Mouse (Mus musculus) heart, adult 2 months (tissue): ENCODE measurements at regions not wholly inside any gene's neighbourhood (a gene's known extent, or its start where the extent isn't known, plus 50 kb on each side); places are given as distances from the start of the nearest gene placed in this dataset.

Experiments used
- CTCF ChIP-seq: fragments of 200-600 bp; IDR thresholded peaks from 2 replicates; pipeline ENCODE4 v1.8.1; 2022; ENCODE audit warnings: antibody characterized with exemption, mild to moderate bottlenecking, moderate library complexity
- EP300 ChIP-seq: fragments of 200-500 bp; IDR thresholded peaks from 2 replicates; pipeline ENCODE4 v1.6.1; 2011; ENCODE audit warnings: low read depth, low read length, control low read depth; ENCODE audit not compliant: insufficient read depth

DNA sequence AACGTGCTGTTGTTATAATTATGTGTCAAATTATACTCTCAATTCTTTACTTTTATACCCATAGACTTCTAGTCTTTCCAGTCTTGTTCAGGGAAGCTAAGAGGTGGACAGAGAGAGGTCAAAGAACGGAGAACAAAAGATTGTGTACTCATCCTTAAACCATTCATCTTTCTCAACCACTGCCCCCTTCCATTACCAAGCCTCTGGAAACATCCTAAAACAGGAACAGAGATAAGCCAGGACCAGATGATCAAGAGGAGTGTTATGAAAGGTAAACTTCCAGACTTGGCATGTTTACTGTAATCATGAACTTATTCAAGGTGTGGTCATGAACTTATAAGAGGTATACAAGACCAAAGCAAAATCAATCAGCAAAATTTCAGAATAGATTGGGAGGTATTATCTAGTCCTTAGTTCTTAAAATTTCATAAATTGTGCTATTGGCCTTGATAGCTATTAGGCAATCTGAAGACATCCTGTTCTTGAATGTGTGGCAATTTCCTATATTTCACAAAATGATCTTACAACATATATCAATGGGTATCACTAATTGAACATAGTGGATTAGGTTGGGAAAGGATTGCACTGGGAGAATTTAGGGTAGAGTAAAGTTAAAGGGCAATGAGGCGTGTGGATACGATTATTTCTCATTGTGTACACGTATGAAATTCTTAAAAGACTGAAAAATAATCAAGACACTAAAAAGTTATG is 89.3 kb upstream of the Vgll3 start:
- no peak for TF ChIP-seq EP300
- TF ChIP-seq CTCF: no peak
